Mouse (Mus musculus): Measurements from ENCODE around the gene Nfkb2.

DNA sequence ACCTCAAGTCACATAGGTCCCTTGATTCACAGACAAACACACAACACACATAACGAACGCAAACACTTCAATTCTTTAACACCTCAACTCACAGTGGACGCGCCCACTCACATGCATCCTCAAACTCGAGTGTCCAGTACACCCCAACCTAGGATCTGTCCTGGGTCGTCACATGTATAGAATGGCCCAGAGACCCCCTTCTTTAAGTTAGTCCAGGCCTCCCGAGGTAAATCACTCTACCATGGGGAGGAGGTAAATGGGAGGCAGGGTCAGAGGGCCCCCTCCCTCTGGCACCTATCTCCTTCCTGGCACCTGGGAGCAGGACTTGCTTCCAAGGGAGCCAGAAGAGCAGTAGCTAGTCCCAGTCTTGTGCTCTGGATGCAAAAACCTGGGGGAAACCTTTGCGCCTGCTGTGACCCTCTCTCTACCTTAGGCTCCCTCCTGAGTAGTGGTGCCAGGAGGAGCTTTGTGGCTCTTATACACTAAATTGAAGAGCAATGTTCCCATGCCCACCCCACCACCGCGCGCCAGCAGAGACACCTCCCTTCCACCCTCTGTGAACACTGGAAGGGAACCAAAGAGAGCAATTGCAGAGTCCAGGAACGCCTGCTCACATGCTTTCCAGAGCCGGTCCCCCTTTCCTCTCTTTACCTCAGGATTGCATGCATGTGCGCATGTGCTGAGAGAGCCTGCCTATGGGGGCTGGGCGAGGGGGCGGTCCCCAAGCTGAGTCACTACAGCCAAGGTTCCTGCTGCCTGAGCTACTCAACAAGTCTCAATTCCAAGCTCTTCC, 14.7 kb downstream of the Nfkb2 start:
- no peak for TF ChIP-seq CTCF (IDR thresholded peaks at IDR 0.05; ENCODE audit: borderline replicate concordance, control insufficient read depth, extremely low read depth, insufficient read depth, low read length, poor library complexity)
- TF ChIP-seq POLR2A (IDR thresholded peaks at IDR 0.05; ENCODE audit: control insufficient read depth, extremely low read depth, insufficient read depth, low read length, poor library complexity) = no peak

Measured in thymus, adult 2 months (tissue).